Comparison of ENCODE assay signal across 7 mouse cellular contexts in the genomic region with DNA sequence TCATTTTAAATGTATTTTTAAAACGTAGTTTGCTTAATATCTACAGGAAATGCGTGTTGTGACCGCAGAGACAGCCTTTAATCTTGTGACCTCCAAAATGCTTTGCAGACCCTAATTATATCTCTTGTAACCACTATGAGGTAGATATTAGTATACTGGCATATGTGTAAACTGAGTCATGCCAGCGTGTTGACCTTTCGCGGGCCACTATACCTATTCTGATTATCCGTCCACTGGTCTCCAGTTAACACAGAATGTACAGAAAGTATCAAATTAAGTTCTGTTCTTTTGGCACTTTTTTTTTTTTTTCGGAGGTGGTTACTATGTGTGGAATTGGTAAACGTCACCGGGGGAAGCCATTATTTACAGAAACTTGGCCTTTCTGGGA. TPM values are rescaled to one million over a fixed set of nuclear protein-coding genes. Genes with fewer than 3 reads are reported as not detected.
DNase-seq lines count a peak whose midpoint lies in the region; ATAC-seq and TF ChIP-seq lines count a peak whose summit lies in the region.

No protein-coding gene starts in this region.

- no peak for TF ChIP-seq EP300 in liver, embryonic 14.5 days (IDR thresholded peaks at IDR 0.05; ENCODE audit: low read depth)

- H3K9ac ChIP-seq in forebrain, embryonic 14.5 days (ENCODE audit: low read length): peak overlapping the region; percentile 95
- peak overlapping the region; percentile 90 for H3K9ac ChIP-seq in liver, embryonic 14.5 days (replicated peaks)

- H3K27ac ChIP-seq in forebrain, embryonic 14.5 days (ENCODE audit: low read depth, low read length): no peak overlapping the region
- H3K27ac ChIP-seq in liver, embryonic 14.5 days: no peak overlapping the region

- H3K4me3 ChIP-seq in C2C12 (ENCODE audit: insufficient read depth, poor library complexity, severe bottlenecking): peak overlapping the region; percentile 82
- peak overlapping the region; percentile 83 for H3K4me3 ChIP-seq in forebrain, embryonic 14.5 days (ENCODE audit: low read depth, low read length)
- peak overlapping the region; percentile 80 to 98 for H3K4me3 ChIP-seq in liver, embryonic 14.5 days (ENCODE audit: insufficient read depth in 1 of 2, low read depth in 2 of 2, low read length in 2 of 2)

- H3K79me2 ChIP-seq in C2C12 (ENCODE audit: control insufficient read depth, insufficient read depth): peaks cover 57% of the 10 kb centered on the region

- H3K4me1 ChIP-seq in forebrain, embryonic 14.5 days (ENCODE audit: control insufficient read depth, insufficient read depth, low read length): peaks cover 11% of the 10 kb centered on the region; the same call in 1 of the 2 replicates
- peaks cover 13 to 34% of the 10 kb centered on the region in 2 experiments for H3K4me1 ChIP-seq in liver, embryonic 14.5 days (replicated peaks; ENCODE audit: control insufficient read depth in 2 of 2, insufficient read depth in 2 of 2, low read length in 1 of 2)

- no peaks in the 10 kb centered on the region for H3K9me3 ChIP-seq in forebrain, embryonic 14.5 days (replicated peaks; ENCODE audit: control insufficient read depth, low read length)
- H3K9me3 ChIP-seq in liver, embryonic 14.5 days (ENCODE audit: control insufficient read depth, low read length): no peaks in the 10 kb centered on the region

- H3K36me3 ChIP-seq in C2C12 (ENCODE audit: control insufficient read depth, insufficient read depth): no peaks in the 10 kb centered on the region
- no peaks in the 10 kb centered on the region for H3K36me3 ChIP-seq in forebrain, embryonic 14.5 days (ENCODE audit: control insufficient read depth, insufficient read depth, low read length)
- H3K36me3 ChIP-seq in liver, embryonic 14.5 days (replicated peaks; ENCODE audit: control insufficient read depth, insufficient read depth, low read depth): no peaks in the 10 kb centered on the region

- 30% methylated on average over 10 of the region's 10 CpGs for WGBS in forebrain, embryonic 14.5 days
- WGBS in liver, embryonic 14.5 days (ENCODE audit: insufficient replicate concordance): 6% methylated on average over 10 of the region's 10 CpGs

- no peak for TF ChIP-seq CTCF in C2C12 (IDR thresholded peaks at IDR 0.05; ENCODE audit: control insufficient read depth, insufficient read depth, insufficient read length)
- no peak for TF ChIP-seq CTCF in liver, embryonic 14.5 days (IDR thresholded peaks at IDR 0.05; ENCODE audit: low read depth)

- H3K4me2 ChIP-seq in forebrain, embryonic 14.5 days (ENCODE audit: low read length): peak overlapping the region; percentile 91
- peak overlapping the region; percentile 70 for H3K4me2 ChIP-seq in liver, embryonic 14.5 days (ENCODE audit: low read depth)

- no peak for ATAC-seq in forebrain, embryonic 14.5 days
- no peak for ATAC-seq in liver, embryonic 14.5 days (ENCODE audit: insufficient read depth)

- no peak overlapping the region for H3ac ChIP-seq in C2C12 (ENCODE audit: control insufficient read depth, insufficient read length, low read depth)

- peaks cover 47% of the 10 kb centered on the region for H3K79me3 ChIP-seq in C2C12 (ENCODE audit: low read depth)

- H3K27me3 ChIP-seq in C2C12 (ENCODE audit: control insufficient read depth, insufficient read depth, insufficient read length): no peaks in the 10 kb centered on the region
- H3K27me3 ChIP-seq in forebrain, embryonic 14.5 days (replicated peaks; ENCODE audit: control insufficient read depth, insufficient read depth, low read length): no peaks in the 10 kb centered on the region
- no peaks in the 10 kb centered on the region for H3K27me3 ChIP-seq in liver, embryonic 14.5 days (ENCODE audit: control insufficient read depth, insufficient read depth, low read length)

- peak; percentile 51 for DNase-seq in 416B (ENCODE audit: low read depth)
- DNase-seq in forebrain, embryonic 14.5 days (ENCODE audit: low spot score): peak; percentile 13
- DNase-seq in liver, embryonic 14.5 days (ENCODE audit: low read depth in 3 of 3, low spot score in 3 of 3): no peak
- no peak for DNase-seq in adrenal gland, postnatal 14 days
- DNase-seq in thymus, postnatal 4 days: no peak
- no peak for DNase-seq in spleen, postnatal 10 days (ENCODE audit: low spot score in 2 of 2)

TF ChIP-seq in C2C12, 6 proteins besides CTCF, POLR2A, EP300 and RAD21:
- TF ChIP-seq CEBPB (IDR thresholded peaks at IDR 0.05; ENCODE audit: low read depth) (no peak), USF1 (IDR thresholded peaks at IDR 0.05; ENCODE audit: low read depth) (no peak), MYOG (IDR thresholded peaks at IDR 0.05; ENCODE audit: control insufficient read depth, extremely low read depth, insufficient read length) (no peak), MAX (IDR thresholded peaks at IDR 0.05) (no peak), FOSL1 (IDR thresholded peaks at IDR 0.05; ENCODE audit: insufficient read depth, low read length, poor library complexity, severe bottlenecking) (no peak), MYOD1 (IDR thresholded peaks at IDR 0.05; ENCODE audit: control insufficient read depth, insufficient read length, low read depth) (no peak)

RNA-seq across cellular contexts. Expression of gene Gtf2b, which starts 0.9 kb away (rescaled TPM):
- 27.5 TPM for polyA plus RNA-seq in C2C12 (2012; fragmentation: generic; extraction: Trizol)
- polyA plus RNA-seq in forebrain, embryonic 14.5 days (2014; fragmentation: Nextera tagmentation; extraction: Ambion mirVana): 99.8 and 112 TPM in 2 replicates
- polyA plus RNA-seq in liver, embryonic 14.5 days (2012; rRNA removed): 17.5 and 26.4 TPM in 2 replicates
- polyA plus RNA-seq in liver, embryonic 14.5 days (2014; fragmentation: Nextera tagmentation; extraction: Ambion mirVana): 44.3 and 46.2 TPM in 2 replicates
- total RNA-seq in adrenal gland, postnatal 14 days (2021): 57.3 and 57.5 TPM in 2 replicates

Comparison
In these comparisons a context has a peak if more than half of its experiments do, and no peak if none do; other contexts are left out.
1. DNase-seq: peak in 416B (single experiment) and forebrain, embryonic 14.5 days (single experiment); none in liver, embryonic 14.5 days (0 of 3), adrenal gland, postnatal 14 days (single experiment), thymus, postnatal 4 days (single experiment) and spleen, postnatal 10 days (0 of 2).
2. Peak in every context shown above with its lines, with median percentiles within 50 percentile points of each other: H3K4me3 ChIP-seq.